Mouse (Mus musculus) forebrain, embryonic 16.5 days (tissue): ENCODE data around the gene Fam131b. TPM values are rescaled to one million over a fixed set of nuclear protein-coding genes. Genes with fewer than 3 reads are reported as not detected.

Source experiments
- ATAC-seq: fragments of 200-750 bp; cut with Nextera tagmentation; 2 replicates; pipeline ENCODE4 v1.8.0; 2017; ENCODE audit warnings: mild to moderate bottlenecking, moderate library complexity
- H3K27ac ChIP-seq: fragments of 300-500 bp; sonication (generic); 2 replicates; pipeline ENCODE4 v1.5.1; 2014; ENCODE audit warnings: low read length, control low read depth
- H3K27me3 ChIP-seq: fragments of 300-500 bp; sonication (generic); replicated peaks from 2 replicates; pipeline ENCODE4 v1.6.1; 2014; ENCODE audit warnings: low read length; ENCODE audit not compliant: control insufficient read depth, insufficient read depth
- H3K36me3 ChIP-seq: fragments of 300-500 bp; sonication (generic); 2 replicates; pipeline ENCODE4 v1.6.1; 2014; ENCODE audit not compliant: control insufficient read depth, insufficient read depth
- H3K4me1 ChIP-seq: fragments of 300-500 bp; sonication (generic); replicated peaks from 2 replicates; pipeline ENCODE4 v1.6.1; 2014; ENCODE audit warnings: low read length; ENCODE audit not compliant: control insufficient read depth, insufficient read depth
- H3K4me2 ChIP-seq: fragments of 300-500 bp; sonication (generic); 2 replicates; pipeline ENCODE4 v1.6.1; 2014; ENCODE audit warnings: mild to moderate bottlenecking, low read length, control low read depth
- H3K4me3 ChIP-seq: fragments of 300-500 bp; sonication (generic); replicated peaks from 2 replicates; pipeline ENCODE4 v1.5.1; 2014; ENCODE audit warnings: mild to moderate bottlenecking, low read length, control low read depth
- H3K9ac ChIP-seq: fragments of 300-500 bp; sonication (generic); replicated peaks from 2 replicates; pipeline ENCODE4 v1.6.1; 2014; ENCODE audit warnings: low read depth, low read length, control low read depth
- H3K9me3 ChIP-seq: fragments of 300-500 bp; sonication (generic); 2 replicates; pipeline ENCODE4 v1.6.1; 2016; ENCODE audit warnings: low read length; ENCODE audit not compliant: control insufficient read depth
- WGBS: fragments of 180-500 bp; shearing (Covaris S2); extraction: QIAGEN DNeasy Blood & Tissue Kit; methylation state at CpG from one replicate; pipeline ENCODE4 v1.1.7; 2014; 5-methylcytosine and 5-hydroxymethylcytosine counted together
- polyA plus RNA-seq: library from polyadenylated mRNA; unstranded; fragments of >200 nt; fragmentation: Nextera tagmentation; extraction: Ambion mirVana; gene quantifications from 2 replicates; pipeline ENCODE4 v1.2.1, GENCODE M21; 2015

The Fam131b gene
- polyA plus RNA-seq, 1 experiment from 2014 or later = 7.1 TPM

- WGBS = 81% methylated on average over 5 of the region's 5 CpGs
- ATAC-seq = no peak
Observed at GRCm38 (mm10) chr6:42339981-42340380, 15.5 kb upstream of the Fam131b start.

GRCm38 (mm10) chr6:42339189-42339588 lies 14.7 kb upstream of the Fam131b start:
- no peaks in the 10 kb centered on the region for H3K9me3 ChIP-seq
- ATAC-seq = no peak
- 91% methylated on average over 2 of the region's 2 CpGs for WGBS
- no peak overlapping the region for H3K4me2 ChIP-seq
- H3K4me3 ChIP-seq = no peak overlapping the region
- H3K27me3 ChIP-seq = no peaks in the 10 kb centered on the region
- H3K36me3 ChIP-seq = no peaks in the 10 kb centered on the region
- no peaks in the 10 kb centered on the region for H3K4me1 ChIP-seq
- H3K9ac ChIP-seq = no peak overlapping the region
- H3K27ac ChIP-seq = no peak overlapping the region

More at GRCm38 (mm10) chr6:42339981-42340380, 15.5 kb upstream of the Fam131b start:
- no peak overlapping the region for H3K4me3 ChIP-seq
- H3K4me2 ChIP-seq = no peak overlapping the region
- no peak overlapping the region for H3K27ac ChIP-seq
- H3K36me3 ChIP-seq = no peaks in the 10 kb centered on the region
- no peaks in the 10 kb centered on the region for H3K9me3 ChIP-seq
- no peaks in the 10 kb centered on the region for H3K4me1 ChIP-seq
- no peaks in the 10 kb centered on the region for H3K27me3 ChIP-seq
- no peak overlapping the region for H3K9ac ChIP-seq

GRCm38 (mm10) chr6:42330946-42331345 lies 6.5 kb upstream of the Fam131b start:
- no peak for ATAC-seq
- no peak overlapping the region for H3K4me2 ChIP-seq
- no peaks in the 10 kb centered on the region for H3K9me3 ChIP-seq
- H3K4me3 ChIP-seq = no peak overlapping the region
- 91% methylated on average over 3 of the region's 3 CpGs for WGBS
- H3K9ac ChIP-seq = no peak overlapping the region
- no peaks in the 10 kb centered on the region for H3K27me3 ChIP-seq
- H3K4me1 ChIP-seq = no peaks in the 10 kb centered on the region
- H3K36me3 ChIP-seq = no peaks in the 10 kb centered on the region
- no peak overlapping the region for H3K27ac ChIP-seq

GRCm38 (mm10) chr6:42330216-42330615 lies 5.8 kb upstream of the Fam131b start:
- Histone ChIP-seq H3K4me3 (no peak overlapping the region), H3K27me3 (no peaks in the 10 kb centered on the region), H3K4me1 (peaks cover 3% of the 10 kb centered on the region; the same call in 1 of the 2 replicates), H3K9me3 (no peaks in the 10 kb centered on the region), H3K4me2 (no peak overlapping the region), H3K9ac (no peak overlapping the region), H3K36me3 (no peaks in the 10 kb centered on the region), H3K27ac (no peak overlapping the region)
- no peak for ATAC-seq
- WGBS = 75% methylated on average over 3 of the region's 3 CpGs

- 78% methylated on average over 3 of the region's 3 CpGs for WGBS
- H3K4me2 ChIP-seq = no peak overlapping the region
- H3K27me3 ChIP-seq = no peaks in the 10 kb centered on the region
- no peak overlapping the region for H3K9ac ChIP-seq
- no peaks in the 10 kb centered on the region for H3K9me3 ChIP-seq
- no peaks in the 10 kb centered on the region for H3K36me3 ChIP-seq
- peaks cover 6% of the 10 kb centered on the region; the same call in 1 of the 2 replicates for H3K4me1 ChIP-seq
- no peak overlapping the region for H3K27ac ChIP-seq
- H3K4me3 ChIP-seq = no peak overlapping the region
- ATAC-seq = no peak
Observed at GRCm38 (mm10) chr6:42328757-42329156, 4.3 kb upstream of the Fam131b start.

GRCm38 (mm10) chr6:42326509-42326908 lies 2.1 kb upstream of the Fam131b start:
- Histone ChIP-seq H3K4me2 (no peak overlapping the region), H3K4me1 (peaks cover 16% of the 10 kb centered on the region), H3K27ac (no peak overlapping the region), H3K36me3 (no peaks in the 10 kb centered on the region; the same call in 1 of the 2 replicates), H3K4me3 (no peak overlapping the region), H3K9me3 (no peaks in the 10 kb centered on the region), H3K27me3 (no peaks in the 10 kb centered on the region), H3K9ac (no peak overlapping the region)
- WGBS = 93% methylated on average over 3 of the region's 3 CpGs
- no peak for ATAC-seq

GRCm38 (mm10) chr6:42325268-42325609 lies 796 bp upstream of the Fam131b start:
- WGBS = 2% methylated on average over 7 of the region's 7 CpGs
- no peaks in the 10 kb centered on the region for H3K27me3 ChIP-seq
- H3K4me2 ChIP-seq = peak overlapping the region; percentile 76
- H3K9ac ChIP-seq = peak overlapping the region; percentile 94
- H3K4me1 ChIP-seq = peaks cover 16% of the 10 kb centered on the region
- H3K27ac ChIP-seq = peak overlapping the region; percentile 81
- H3K4me3 ChIP-seq = peak overlapping the region; percentile 85
- H3K9me3 ChIP-seq = no peaks in the 10 kb centered on the region
- no peak for ATAC-seq
- no peaks in the 10 kb centered on the region; the same call in 1 of the 2 replicates for H3K36me3 ChIP-seq

GRCm38 (mm10) chr6:42324067-42324481 lies 369 bp downstream of the Fam131b start:
- H3K27ac ChIP-seq = peak overlapping the region; percentile 81
- H3K9ac ChIP-seq = peak overlapping the region; percentile 94
- H3K4me2 ChIP-seq = peak overlapping the region; percentile 76
- H3K9me3 ChIP-seq = no peaks in the 10 kb centered on the region
- H3K4me3 ChIP-seq = peak overlapping the region; percentile 85
- no peaks in the 10 kb centered on the region; the same call in 1 of the 2 replicates for H3K36me3 ChIP-seq
- no peaks in the 10 kb centered on the region for H3K27me3 ChIP-seq
- 2% methylated on average over 28 of the region's 32 CpGs for WGBS
- H3K4me1 ChIP-seq = peaks cover 16% of the 10 kb centered on the region
- ATAC-seq = peak; percentile 67

- Histone ChIP-seq H3K4me3 (peak overlapping the region; percentile 85), H3K9ac (peak overlapping the region; percentile 94), H3K4me1 (peaks cover 16% of the 10 kb centered on the region), H3K4me2 (peak overlapping the region; percentile 76), H3K27ac (peak overlapping the region; percentile 81), H3K27me3 (no peaks in the 10 kb centered on the region), H3K9me3 (no peaks in the 10 kb centered on the region), H3K36me3 (no peaks in the 10 kb centered on the region; the same call in 1 of the 2 replicates)
- peak; percentile 26 for ATAC-seq
- under 1% methylated on average over 27 of the region's 28 CpGs for WGBS
Observed at GRCm38 (mm10) chr6:42323371-42324066, 924 bp downstream of the Fam131b start.
